Mouse (Mus musculus): ENCODE measurements around the gene Slc25a12.
A peak's percentile ranks its signal among the peaks of the same experiment; 100 is the strongest.

Gene Slc25a12

GRCm38 (mm10) chr2:71254836-71255235 lies 112.7 kb downstream of the Slc25a12 start:
- TF ChIP-seq GATA4 (IDR thresholded peaks at IDR 0.05; ENCODE audit: insufficient replicate concordance, low read length) = 0 out of 2 replicates have a peak, but pooled peaks have one; percentile 35

DNA sequence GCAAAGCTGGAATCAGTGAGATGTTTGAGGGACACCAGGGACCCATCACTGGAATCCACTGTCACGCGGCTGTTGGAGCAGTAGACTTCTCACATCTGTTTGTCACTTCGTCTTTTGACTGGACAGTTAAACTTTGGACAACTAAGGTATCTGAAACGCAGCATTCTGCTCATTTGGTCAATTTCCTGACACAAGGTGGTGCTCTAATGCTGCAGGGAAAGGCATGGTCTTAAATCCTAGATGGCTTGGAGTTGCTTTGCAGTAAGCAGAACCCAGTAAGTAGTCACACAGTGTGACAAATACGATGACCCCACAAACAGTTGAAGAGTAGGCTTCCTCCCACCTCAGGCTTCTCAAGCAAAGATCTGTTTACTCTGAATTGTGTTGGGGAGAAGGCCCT lies 116.7 kb downstream of the Slc25a12 start:
- no peak for TF ChIP-seq GATA4 (IDR thresholded peaks at IDR 0.05; ENCODE audit: insufficient replicate concordance, low read length)

DNA sequence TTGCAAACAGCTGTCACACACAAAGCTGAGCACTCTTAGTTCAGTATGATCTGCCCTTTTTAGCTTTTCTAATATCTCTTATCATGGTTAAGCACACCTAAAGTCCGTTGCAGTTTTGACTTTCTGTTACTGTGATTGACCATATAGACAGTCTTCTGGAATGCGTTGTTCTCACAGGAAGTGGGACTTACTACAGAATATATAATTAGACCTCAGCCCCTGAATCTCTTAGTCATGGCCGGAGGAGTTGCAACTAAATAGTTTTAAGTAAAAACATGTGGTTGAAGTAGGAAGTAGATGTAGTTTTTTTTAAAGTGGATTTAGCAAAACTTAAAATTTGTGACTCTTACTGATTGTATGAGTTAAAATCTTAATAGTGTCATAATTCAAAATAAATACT lies 119.5 kb downstream of the Slc25a12 start:
- TF ChIP-seq GATA4 (IDR thresholded peaks at IDR 0.05; ENCODE audit: insufficient replicate concordance, low read length) = no peak

GRCm38 (mm10) chr2:71246096-71246495 lies 121.5 kb downstream of the Slc25a12 start:
- TF ChIP-seq GATA4 (IDR thresholded peaks at IDR 0.05; ENCODE audit: insufficient replicate concordance, low read length) = no peak

GRCm38 (mm10) chr2:71245416-71245815 lies 122.1 kb downstream of the Slc25a12 start:
- no peak for TF ChIP-seq GATA4 (IDR thresholded peaks at IDR 0.05; ENCODE audit: insufficient replicate concordance, low read length)

GRCm38 (mm10) chr2:71244807-71245206 lies 122.7 kb downstream of the Slc25a12 start:
- TF ChIP-seq GATA4 (IDR thresholded peaks at IDR 0.05; ENCODE audit: insufficient replicate concordance, low read length) = no peak

- TF ChIP-seq GATA4 (IDR thresholded peaks at IDR 0.05; ENCODE audit: insufficient replicate concordance, low read length) = no peak
These were observed 124.4 kb downstream of the Slc25a12 start for GRCm38 (mm10) chr2:71243058-71243672.

DNA sequence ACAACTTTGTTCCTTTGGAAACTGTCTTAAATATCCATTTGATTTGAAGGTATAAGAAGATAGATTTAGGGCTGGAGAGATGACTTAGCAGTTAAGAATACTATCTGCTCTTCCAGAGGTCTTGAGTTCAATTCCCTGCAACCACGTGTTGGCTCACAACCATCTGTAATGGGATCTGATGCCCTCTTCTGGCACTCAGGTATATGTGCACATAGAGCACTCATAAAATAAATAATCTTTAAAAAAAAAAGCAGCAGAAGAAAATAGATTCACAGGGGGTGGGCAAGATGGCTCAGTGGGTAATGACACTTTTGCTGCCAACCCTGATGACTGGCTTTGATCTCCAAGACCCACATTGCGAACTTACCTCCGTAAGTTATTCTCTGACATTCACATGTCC lies 125.4 kb downstream of the Slc25a12 start:
- no peak for TF ChIP-seq GATA4 (IDR thresholded peaks at IDR 0.05; ENCODE audit: insufficient replicate concordance, low read length)

- no peak for TF ChIP-seq GATA4 (IDR thresholded peaks at IDR 0.05; ENCODE audit: insufficient replicate concordance, low read length)
These were observed 126.0 kb downstream of the Slc25a12 start for GRCm38 (mm10) chr2:71241505-71241904.

DNA sequence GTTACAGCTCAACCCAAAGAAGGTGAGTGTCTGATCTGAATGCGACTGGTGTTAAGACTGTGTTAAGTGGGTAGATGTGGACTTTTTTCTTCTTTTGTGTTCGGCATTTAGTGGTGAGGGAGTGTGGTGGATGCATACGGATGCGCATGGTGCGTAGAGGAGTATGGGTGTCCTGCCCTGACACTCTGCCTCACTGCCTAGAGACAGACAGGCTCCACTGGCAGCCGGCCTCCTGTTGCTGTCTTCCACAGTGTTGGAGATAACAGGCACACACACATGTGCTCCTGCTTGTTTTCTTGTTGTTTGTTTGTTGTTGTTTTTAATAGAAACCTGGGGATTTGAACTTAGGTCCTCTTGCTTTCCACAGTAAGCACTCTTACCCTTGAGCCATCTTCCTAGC lies 131.5 kb downstream of the Slc25a12 start:
- TF ChIP-seq GATA4 (IDR thresholded peaks at IDR 0.05; ENCODE audit: insufficient replicate concordance, low read length) = no peak

DNA sequence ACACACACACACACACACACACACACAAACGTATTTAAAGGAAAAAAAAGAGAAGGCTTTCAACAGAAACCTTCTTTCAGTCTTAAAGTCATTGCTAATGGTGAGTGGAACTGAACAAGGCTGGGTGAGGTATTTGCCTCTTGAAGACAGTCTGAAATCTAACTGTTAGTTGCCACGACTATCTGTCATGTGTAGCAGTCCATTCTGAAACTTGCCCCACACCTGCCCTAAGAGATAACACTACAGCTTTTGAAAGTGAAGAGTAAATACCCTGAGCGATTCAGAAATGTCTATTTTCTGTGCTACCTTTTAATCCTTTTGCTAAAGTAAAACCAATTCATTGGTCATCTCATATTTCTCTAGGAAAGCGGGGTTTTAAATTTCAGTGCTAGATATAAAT lies 132.1 kb downstream of the Slc25a12 start:
- TF ChIP-seq GATA4 (IDR thresholded peaks at IDR 0.05; ENCODE audit: insufficient replicate concordance, low read length) = no peak

GRCm38 (mm10) chr2:71232976-71233375 lies 134.6 kb downstream of the Slc25a12 start:
- TF ChIP-seq GATA4 (IDR thresholded peaks at IDR 0.05; ENCODE audit: insufficient replicate concordance, low read length) = no peak

DNA sequence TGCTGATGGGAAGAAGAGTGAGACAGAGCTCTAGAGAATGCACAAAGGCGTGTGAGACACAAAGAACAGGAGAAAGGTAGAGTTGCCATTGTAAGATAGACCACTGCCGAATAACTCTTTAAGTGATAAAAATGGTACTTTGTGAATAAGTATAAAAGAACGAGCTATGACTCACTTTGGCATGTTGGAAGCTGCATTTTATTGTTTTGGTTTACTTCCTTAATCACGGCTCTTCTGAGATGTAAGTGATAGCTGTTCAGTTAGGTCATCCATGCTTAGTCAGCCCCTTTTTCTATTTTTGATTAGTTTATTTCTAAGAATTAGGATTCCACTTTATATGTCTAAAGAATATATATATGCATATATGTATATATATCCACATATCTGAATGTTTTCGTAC lies 135.6 kb downstream of the Slc25a12 start:
- no peak for TF ChIP-seq GATA4 (IDR thresholded peaks at IDR 0.05; ENCODE audit: insufficient replicate concordance, low read length)

DNA sequence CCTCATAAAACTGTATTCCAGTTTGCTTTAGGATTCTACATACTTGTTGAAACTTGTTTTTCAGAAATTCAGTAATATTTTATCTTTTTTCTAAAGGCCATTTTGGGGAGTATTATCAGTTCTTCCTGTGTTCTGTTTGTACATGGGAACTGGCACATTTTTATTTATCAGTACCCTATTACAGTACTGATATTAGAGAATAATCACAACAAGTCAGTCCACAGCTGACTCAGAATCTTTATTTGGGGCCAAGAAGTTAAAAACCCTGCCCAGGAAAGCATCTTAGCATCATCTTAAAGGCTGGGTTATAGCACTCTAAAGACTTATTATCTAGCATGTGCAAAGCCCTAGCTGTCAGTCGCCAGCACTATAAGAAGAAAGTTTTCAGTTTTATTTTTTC lies 137.9 kb downstream of the Slc25a12 start:
- TF ChIP-seq GATA4 (IDR thresholded peaks at IDR 0.05; ENCODE audit: insufficient replicate concordance, low read length) = peak; percentile 66; the same call in 1 of the 2 replicates

DNA sequence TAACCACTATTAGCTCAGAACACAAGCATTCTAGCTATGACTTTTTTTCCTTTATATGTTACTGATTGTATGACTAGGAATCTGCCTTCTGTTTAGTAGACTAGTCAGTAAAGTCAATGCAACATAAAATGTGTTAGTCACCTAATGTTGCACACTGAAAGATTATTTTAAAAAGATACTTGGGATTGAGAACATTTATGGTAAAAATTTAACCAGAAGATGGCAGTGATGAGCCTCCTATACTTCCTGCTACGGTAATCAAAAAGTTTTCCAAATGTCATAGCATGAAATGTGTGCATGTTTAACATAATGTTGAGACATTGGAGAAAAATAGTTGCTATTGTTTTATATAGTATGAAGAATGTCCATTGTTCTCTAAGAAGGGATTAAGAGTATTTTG lies 140.2 kb downstream of the Slc25a12 start:
- no peak for TF ChIP-seq GATA4 (IDR thresholded peaks at IDR 0.05; ENCODE audit: insufficient replicate concordance, low read length)

All from liver, adult (tissue).